Mouse (Mus musculus) hindbrain, embryonic 11.5 days (tissue): ENCODE measurements around the gene Nfia. TPM values are rescaled to one million over a fixed set of nuclear protein-coding genes. Genes with fewer than 3 reads are reported as not detected.

Source experiments
- ATAC-seq: fragments of 200-750 bp; cut with Nextera tagmentation; 2 replicates; pipeline ENCODE4 v1.8.0; 2017; ENCODE audit warnings: mild to moderate bottlenecking, moderate TSS enrichment, moderate library complexity; ENCODE audit not compliant: low FRiP score
- DNase-seq: peaks from one replicate; pipeline ENCODE4 v3.0.0-alpha.2; 2015; ENCODE audit warnings: low spot score
- H3K27ac ChIP-seq: fragments of 300-500 bp; sonication (generic); 2 replicates; pipeline ENCODE4 v1.5.1; 2014; ENCODE audit warnings: mild to moderate bottlenecking, low read depth, low read length
- H3K27me3 ChIP-seq: fragments of 300-500 bp; sonication (generic); 2 replicates; pipeline ENCODE4 v1.6.1; 2014; ENCODE audit warnings: mild to moderate bottlenecking, low read length, moderate library complexity, mixed read lengths; ENCODE audit not compliant: control insufficient read depth, insufficient read depth
- H3K36me3 ChIP-seq: fragments of 300-500 bp; sonication (generic); 2 replicates; pipeline ENCODE4 v1.6.1; 2014; ENCODE audit warnings: mild to moderate bottlenecking, low read length, moderate library complexity, mixed read lengths; ENCODE audit not compliant: control insufficient read depth, insufficient read depth
- H3K4me1 ChIP-seq: fragments of 300-500 bp; sonication (generic); replicated peaks from 2 replicates; pipeline ENCODE4 v1.6.1; 2014; ENCODE audit warnings: low read length, mixed read lengths; ENCODE audit not compliant: control insufficient read depth, insufficient read depth
- H3K4me2 ChIP-seq: fragments of 300-500 bp; sonication (generic); replicated peaks from 2 replicates; pipeline ENCODE4 v1.6.1; 2014; ENCODE audit warnings: mild to moderate bottlenecking, low read depth, low read length
- H3K4me3 ChIP-seq: fragments of 300-500 bp; sonication (generic); 2 replicates; pipeline ENCODE4 v1.5.1; 2014; ENCODE audit warnings: low read depth, low read length
- H3K9ac ChIP-seq: fragments of 300-500 bp; sonication (generic); 2 replicates; pipeline ENCODE4 v1.6.1; 2014; ENCODE audit warnings: low read depth, low read length
- H3K9me3 ChIP-seq: fragments of 300-500 bp; sonication (generic); 2 replicates; pipeline ENCODE4 v1.6.1; 2016; ENCODE audit warnings: low read length; ENCODE audit not compliant: control insufficient read depth
- WGBS: fragments of 180-500 bp; shearing (Covaris S2); extraction: QIAGEN DNeasy Blood & Tissue Kit; methylation state at CpG from one replicate; pipeline ENCODE4 v1.1.7; 2014; 5-methylcytosine and 5-hydroxymethylcytosine counted together
- polyA plus RNA-seq: library from polyadenylated mRNA; unstranded; fragments of >200 nt; fragmentation: Nextera tagmentation; extraction: Ambion mirVana; gene quantifications from 2 replicates; pipeline ENCODE4 v1.2.1, GENCODE M21; 2014

Nfia gene
- polyA plus RNA-seq, 1 experiment from 2014 or later: 45.6 TPM

DNA sequence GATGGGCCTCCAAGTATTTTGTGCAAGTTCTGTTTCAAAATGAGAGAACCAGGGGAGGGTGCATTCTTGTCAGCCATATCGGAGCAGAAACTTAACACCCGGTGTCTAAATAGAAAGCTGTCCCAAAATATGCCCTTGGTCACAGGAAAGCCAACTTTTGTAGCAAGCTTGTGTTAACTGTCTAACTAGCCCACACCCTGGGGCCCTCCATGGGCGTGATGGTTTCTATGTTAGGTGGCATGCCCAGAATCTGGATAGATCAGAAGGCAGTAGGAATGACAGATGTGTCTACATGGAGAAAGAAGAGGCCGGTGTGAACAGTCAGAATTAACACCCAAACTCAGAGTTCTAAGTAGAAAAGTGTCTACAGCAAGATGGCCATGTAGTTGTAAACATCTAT is 282.5 kb downstream of the Nfia start:
- WGBS: 91% methylated on average over 4 of the region's 4 CpGs
- no peak overlapping the region for H3K9ac ChIP-seq
- H3K4me1 ChIP-seq: no peaks in the 10 kb centered on the region
- H3K27ac ChIP-seq: no peak overlapping the region
- no peaks in the 10 kb centered on the region for H3K27me3 ChIP-seq
- H3K36me3 ChIP-seq: no peaks in the 10 kb centered on the region
- ATAC-seq (no peak), DNase-seq (no peak)
- no peak overlapping the region for H3K4me3 ChIP-seq
- H3K4me2 ChIP-seq: no peak overlapping the region
- H3K9me3 ChIP-seq: no peaks in the 10 kb centered on the region

GRCm38 (mm10) chr4:98056396-98057020 is 284.0 kb downstream of the Nfia start:
- DNase-seq (no peak), ATAC-seq (no peak)
- Histone ChIP-seq H3K4me2 (no peak overlapping the region), H3K27ac (no peak overlapping the region), H3K27me3 (no peaks in the 10 kb centered on the region), H3K9ac (no peak overlapping the region), H3K9me3 (no peaks in the 10 kb centered on the region), H3K4me1 (no peaks in the 10 kb centered on the region), H3K4me3 (no peak overlapping the region), H3K36me3 (no peaks in the 10 kb centered on the region)
- WGBS: 89% methylated on average over 7 of the region's 7 CpGs

GRCm38 (mm10) chr4:98057246-98057645 is 284.7 kb downstream of the Nfia start:
- no peak overlapping the region for H3K27ac ChIP-seq
- 85% methylated on average over 12 of the region's 12 CpGs for WGBS
- no peaks in the 10 kb centered on the region for H3K9me3 ChIP-seq
- no peaks in the 10 kb centered on the region for H3K36me3 ChIP-seq
- no peak overlapping the region for H3K4me3 ChIP-seq
- ATAC-seq: no peak
- no peak for DNase-seq
- no peak overlapping the region for H3K4me2 ChIP-seq
- no peaks in the 10 kb centered on the region for H3K27me3 ChIP-seq
- no peak overlapping the region for H3K9ac ChIP-seq
- H3K4me1 ChIP-seq: no peaks in the 10 kb centered on the region

DNA sequence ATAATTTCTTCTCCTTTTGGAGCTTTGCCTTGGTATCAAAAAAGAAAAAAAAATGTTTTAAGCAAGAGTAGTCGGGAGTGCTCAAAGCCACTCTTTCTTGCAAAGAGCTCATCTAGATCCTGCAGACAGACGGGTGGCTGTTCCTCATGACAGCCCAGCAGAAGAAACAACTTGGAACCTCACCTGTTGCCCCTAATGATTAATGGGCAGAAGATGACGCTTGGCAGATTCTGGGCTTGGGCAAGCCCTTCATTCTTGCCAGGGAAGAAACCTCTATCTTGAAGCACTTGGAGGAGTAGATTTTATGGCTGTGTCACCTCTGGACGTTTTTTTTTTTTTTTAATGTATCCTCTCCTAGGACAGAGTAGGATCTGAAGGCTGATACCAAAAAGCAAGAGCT is 285.2 kb downstream of the Nfia start:
- Histone ChIP-seq H3K9ac (no peak overlapping the region), H3K9me3 (no peaks in the 10 kb centered on the region), H3K27me3 (no peaks in the 10 kb centered on the region), H3K4me2 (no peak overlapping the region), H3K36me3 (no peaks in the 10 kb centered on the region), H3K4me1 (no peaks in the 10 kb centered on the region), H3K4me3 (no peak overlapping the region), H3K27ac (no peak overlapping the region)
- ATAC-seq (no peak), DNase-seq (no peak)
- WGBS: 81% methylated on average over 4 of the region's 4 CpGs

DNA sequence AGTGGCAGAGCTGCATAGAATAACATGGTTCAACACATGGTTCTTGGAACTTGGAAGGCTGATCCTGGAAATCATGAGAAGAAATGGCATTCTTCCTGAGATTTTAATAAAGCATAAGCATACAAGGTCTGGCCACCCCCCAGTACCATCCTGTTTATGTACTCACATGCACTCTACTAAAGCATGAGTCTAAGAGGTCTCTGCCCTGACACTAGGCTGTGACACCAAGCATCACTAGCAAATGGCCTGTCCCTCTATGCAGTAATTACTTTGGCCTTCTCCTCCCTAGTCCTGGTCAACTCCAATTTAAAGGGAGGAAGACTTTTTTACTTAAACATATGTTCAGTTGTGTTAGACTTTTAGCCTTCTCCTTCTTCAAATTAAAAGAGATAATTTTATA is 285.6 kb downstream of the Nfia start:
- no peak overlapping the region for H3K27ac ChIP-seq
- H3K4me2 ChIP-seq: no peak overlapping the region
- no peak overlapping the region for H3K4me3 ChIP-seq
- no peaks in the 10 kb centered on the region for H3K27me3 ChIP-seq
- ATAC-seq (no peak), DNase-seq (no peak)
- H3K36me3 ChIP-seq: no peaks in the 10 kb centered on the region
- no peak overlapping the region for H3K9ac ChIP-seq
- H3K4me1 ChIP-seq: no peaks in the 10 kb centered on the region
- no peaks in the 10 kb centered on the region for H3K9me3 ChIP-seq

- DNase-seq (no peak), ATAC-seq (no peak)
- Histone ChIP-seq H3K4me3 (no peak overlapping the region), H3K27me3 (no peaks in the 10 kb centered on the region), H3K36me3 (no peaks in the 10 kb centered on the region; the same call in 1 of the 2 replicates), H3K4me1 (no peaks in the 10 kb centered on the region), H3K9ac (no peak overlapping the region), H3K9me3 (no peaks in the 10 kb centered on the region), H3K27ac (no peak overlapping the region), H3K4me2 (no peak overlapping the region)
- 42% methylated on average over 1 of the region's 1 CpGs for WGBS
Measured at GRCm38 (mm10) chr4:98060601-98061000, 288.1 kb downstream of the Nfia start.

- WGBS: 80% methylated on average over 1 of the region's 1 CpGs
- Histone ChIP-seq H3K4me3 (no peak overlapping the region), H3K9ac (no peak overlapping the region), H3K4me2 (no peak overlapping the region), H3K4me1 (no peaks in the 10 kb centered on the region), H3K27ac (no peak overlapping the region), H3K36me3 (no peaks in the 10 kb centered on the region; the same call in 1 of the 2 replicates), H3K27me3 (no peaks in the 10 kb centered on the region), H3K9me3 (no peaks in the 10 kb centered on the region)
- no peak for ATAC-seq
- no peak for DNase-seq
Measured at GRCm38 (mm10) chr4:98061086-98061485, 288.6 kb downstream of the Nfia start.

- DNase-seq: no peak
- Histone ChIP-seq H3K9ac (no peak overlapping the region), H3K27me3 (no peaks in the 10 kb centered on the region), H3K9me3 (no peaks in the 10 kb centered on the region), H3K4me2 (no peak overlapping the region), H3K36me3 (no peaks in the 10 kb centered on the region; the same call in 1 of the 2 replicates), H3K4me1 (no peaks in the 10 kb centered on the region), H3K27ac (no peak overlapping the region), H3K4me3 (no peak overlapping the region)
- no peak for ATAC-seq
- 87% methylated on average over 3 of the region's 3 CpGs for WGBS
Measured at GRCm38 (mm10) chr4:98063280-98063679, 290.7 kb downstream of the Nfia start.

DNA sequence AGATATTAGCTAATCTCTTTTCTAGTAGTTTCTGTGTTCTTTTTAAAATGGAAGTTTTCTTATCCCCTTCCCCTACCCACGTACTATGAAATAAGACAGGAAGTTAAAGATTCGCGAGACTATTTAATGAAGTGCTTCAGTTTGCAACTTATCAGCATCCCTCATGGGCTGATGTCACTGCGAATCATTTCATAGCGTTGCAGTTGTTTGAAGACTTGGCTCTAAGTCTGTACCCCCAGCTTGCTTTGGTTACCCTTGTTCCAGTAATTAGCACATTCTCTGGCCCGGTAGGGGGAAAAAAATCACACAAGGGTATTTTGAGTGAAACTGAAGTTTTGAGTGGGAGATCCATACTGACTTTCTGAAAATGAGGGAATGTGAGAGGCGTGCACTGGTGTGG is 303.6 kb downstream of the Nfia start:
- H3K4me1 ChIP-seq: no peaks in the 10 kb centered on the region
- no peak overlapping the region for H3K4me2 ChIP-seq
- H3K9me3 ChIP-seq: no peaks in the 10 kb centered on the region
- DNase-seq (no peak), ATAC-seq (no peak)
- H3K27me3 ChIP-seq: no peaks in the 10 kb centered on the region
- H3K9ac ChIP-seq: no peak overlapping the region
- H3K36me3 ChIP-seq: no peaks in the 10 kb centered on the region
- no peak overlapping the region for H3K4me3 ChIP-seq
- H3K27ac ChIP-seq: no peak overlapping the region
- 88% methylated on average over 7 of the region's 7 CpGs for WGBS
